Mouse (Mus musculus) Patski (cell line): Measurements from ENCODE around the gene Psmd3. TPM values are rescaled to one million over a fixed set of nuclear protein-coding genes. Genes with fewer than 3 reads are reported as not detected.
"Not testable (repeated sequence)": the region's sequence is repeated elsewhere in the genome, so short reads cannot be mapped to it uniquely, and the experiment has no call there.

ENCODE experiments used
- ATAC-seq: fragments of 100-300 bp; one replicate; pipeline ENCODE4 v1.8.0; 2021
- CTCF ChIA-PET: fragments of 350-600 bp; sonication (Branson Sonifier 250); formaldehyde crosslinking; loops from one replicate; lab custom pipeline; 2022; ENCODE audit warnings: inconsistent platforms; lab: Charles Lee
- POLR2A ChIA-PET: fragments of 350-600 bp; sonication (Branson Sonifier 250); formaldehyde crosslinking; loops from one replicate; lab custom pipeline; 2022; ENCODE audit warnings: antibody characterized with exemption, inconsistent platforms; lab: Charles Lee
- DNase-seq: peaks from one replicate; pipeline ENCODE4 v3.0.0-alpha.2; 2011; ENCODE audit warnings: low read depth, low spot score
- H3K27me3 ChIP-seq: fragments of 371-371 bp; one replicate; pipeline ENCODE4 v1.5.1; 2021
- CTCF ChIP-seq: fragments of 100-300 bp; IDR thresholded peaks from one replicate; pipeline ENCODE4 v1.5.1; 2021
- in situ Hi-C: fragments of 300-500 bp; cut with MboI; formaldehyde crosslinking; loops from 3 replicates; pipeline ENCODE4 v1.11.1; 2018; ENCODE audit warnings: low pct_unique_long_range_greater_than_20kb, mixed read lengths
- polyA plus RNA-seq: library from polyadenylated mRNA; unstranded; gene quantifications from one replicate; pipeline ENCODE4 v1.2.3, GENCODE M21; 2021

The Psmd3 gene
- polyA plus RNA-seq, 1 experiment from 2014 or later, result 161 TPM

GRCm38 (mm10) chr11:98734020-98734419 is 51.7 kb downstream of the Psmd3 start:
- no peaks in the 10 kb centered on the region for H3K27me3 ChIP-seq
- in situ Hi-C loops, result no loop called here
- DNase-seq, result no peak
- no peak for ATAC-seq
- ChIA-PET CTCF (interaction anchor here (0.7 kb wide), 1 partner anchor 53 kb away, joined by 3 read pairs; no protein-coding TSS in a partner anchor), POLR2A (no interaction called here)
- TF ChIP-seq CTCF, result peak; percentile 67

- no peak for DNase-seq
- no peak for TF ChIP-seq CTCF
- ATAC-seq, result no peak
- in situ Hi-C loops, result no loop called here
- CTCF ChIA-PET, result interaction anchor here (0.7 kb wide), 1 partner anchor 52 kb away, joined by 3 read pairs; no protein-coding TSS in a partner anchor
- H3K27me3 ChIP-seq, result no peaks in the 10 kb centered on the region
- POLR2A ChIA-PET, result no interaction called here
Observed at GRCm38 (mm10) chr11:98735111-98735510, 52.8 kb downstream of the Psmd3 start.

- H3K27me3 ChIP-seq, result no peaks in the 10 kb centered on the region
- ChIA-PET POLR2A (no interaction called here), CTCF (no interaction called here)
- no peak for DNase-seq
- in situ Hi-C loops, result no loop called here
- no peak for ATAC-seq
- TF ChIP-seq CTCF, result no peak
Observed at GRCm38 (mm10) chr11:98736176-98736575, 53.8 kb downstream of the Psmd3 start.

GRCm38 (mm10) chr11:98737220-98737619 is 54.9 kb downstream of the Psmd3 start:
- H3K27me3 ChIP-seq, in situ Hi-C loops, DNase-seq, ATAC-seq: not testable (repeated sequence)
- ChIA-PET CTCF (interaction anchor here (0.7 kb wide), 1 partner anchor 21 kb away, joined by 4 read pairs; no protein-coding TSS in a partner anchor), POLR2A (interaction anchor here (0.6 kb wide), 1 partner anchor 45 kb away, joined by 3 read pairs; no protein-coding TSS in a partner anchor)

GRCm38 (mm10) chr11:98738428-98738911 is 56.1 kb downstream of the Psmd3 start:
- CTCF ChIA-PET, result no interaction called here
- no peaks in the 10 kb centered on the region for H3K27me3 ChIP-seq
- DNase-seq, result no peak
- TF ChIP-seq CTCF, result no peak
- POLR2A ChIA-PET, result interaction anchor here (0.6 kb wide), 1 partner anchor 48 kb away, joined by 5 read pairs; no protein-coding TSS in a partner anchor
- no peak for ATAC-seq
- in situ Hi-C loops, result no loop called here

- no peak for TF ChIP-seq CTCF
- H3K27me3 ChIP-seq, result no peaks in the 10 kb centered on the region
- in situ Hi-C loops, result no loop called here
- ChIA-PET CTCF (no interaction called here), POLR2A (interaction anchor here (0.6 kb wide), 1 partner anchor 48 kb away, joined by 5 read pairs; no protein-coding TSS in a partner anchor)
- DNase-seq, result no peak
- ATAC-seq, result no peak
Observed at GRCm38 (mm10) chr11:98738925-98739324, 56.6 kb downstream of the Psmd3 start.

GRCm38 (mm10) chr11:98740026-98740392 is 57.7 kb downstream of the Psmd3 start:
- DNase-seq (no peak), ATAC-seq (no peak)
- TF ChIP-seq CTCF, result no peak
- ChIA-PET CTCF (interaction anchor here (0.7 to 3.5 kb wide), 4 partner anchors 9 to 47 kb away, joined by 3 to 13 read pairs (median 5); no protein-coding TSS in a partner anchor), POLR2A (no interaction called here)
- H3K27me3 ChIP-seq, result no peaks in the 10 kb centered on the region
- in situ Hi-C loops, result no loop called here

GRCm38 (mm10) chr11:98740393-98741050 is 58.2 kb downstream of the Psmd3 start, which contains the start of gene Thra:
Thra (plus strand) TSS chr11:98740638.
- ChIA-PET POLR2A (interaction anchor here (0.6 to 2.8 kb wide), 7 partner anchors 8 to 49 kb away, joined by 3 to 12 read pairs (median 3); partner anchors contain the start of genes Csf3 and Nr1d1), CTCF (interaction anchor here (0.7 to 5.7 kb wide), 11 partner anchors 9 to 49 kb away, joined by 3 to 40 read pairs (median 7); no protein-coding TSS in a partner anchor)
- in situ Hi-C loops, result no loop called here
- H3K27me3 ChIP-seq, result no peaks in the 10 kb centered on the region
- ATAC-seq (no peak), DNase-seq (no peak)
- TF ChIP-seq CTCF, result no peak

GRCm38 (mm10) chr11:98741051-98741620 is 58.8 kb downstream of the Psmd3 start:
- POLR2A ChIA-PET, result interaction anchor here (0.6 to 2.8 kb wide), 11 partner anchors 8 to 55 kb away, joined by 3 to 23 read pairs (median 4); partner anchors contain the start of genes Csf3, Msl1 and Nr1d1
- no peak for DNase-seq
- no peaks in the 10 kb centered on the region for H3K27me3 ChIP-seq
- CTCF ChIA-PET, result interaction anchor here (1.0 to 5.7 kb wide), 11 partner anchors 9 to 48 kb away, joined by 3 to 40 read pairs (median 7); no protein-coding TSS in a partner anchor
- no peak for TF ChIP-seq CTCF
- in situ Hi-C loops, result no loop called here
- no peak for ATAC-seq

- in situ Hi-C loops, result no loop called here
- TF ChIP-seq CTCF, result no peak
- peak; percentile 53 for ATAC-seq
- ChIA-PET CTCF (interaction anchor here (0.8 to 5.7 kb wide), 12 partner anchors 9 to 47 kb away, joined by 3 to 40 read pairs (median 6); no protein-coding TSS in a partner anchor), POLR2A (interaction anchor here (0.6 to 2.8 kb wide), 14 partner anchors 9 to 67 kb away, joined by 3 to 23 read pairs (median 4); partner anchors contain the start of genes Csf3, Med24 and Msl1)
- no peak for DNase-seq
- no peaks in the 10 kb centered on the region for H3K27me3 ChIP-seq
Observed at GRCm38 (mm10) chr11:98741622-98742396, 59.5 kb downstream of the Psmd3 start.
